Comparison of ENCODE assay signal across 21 mouse cellular contexts in genomic region chr14:33258256-33258655, GRCm38 (mm10).
"Had no signal": no experiment of that assay in that cellular context is flagged by ENCODE, and none has a peak within 500 bp of the region (broad histone marks: within the 10 kb centered on the region; RNA-seq: fewer than 3 reads in every experiment).

No protein-coding gene starts in this region.

- H3K27me3 ChIP-seq: heart, embryonic 13.5 days; heart, embryonic 15.5 days; hindbrain, embryonic 13.5 days; hindbrain, embryonic 15.5 days; limb, embryonic 13.5 days; limb, embryonic 15.5 days; liver, embryonic 12.5 days had no signal

- H3K4me3 ChIP-seq: heart, adult 2 months; heart, embryonic 13.5 days; heart, embryonic 15.5 days; hindbrain, embryonic 13.5 days; hindbrain, embryonic 15.5 days; limb, embryonic 13.5 days; limb, embryonic 15.5 days; liver, embryonic 12.5 days had no signal

- H3K4me2 ChIP-seq: heart, embryonic 11.5 days; heart, embryonic 13.5 days; heart, embryonic 15.5 days; hindbrain, embryonic 13.5 days; hindbrain, embryonic 15.5 days; limb, embryonic 13.5 days; limb, embryonic 15.5 days; liver, embryonic 12.5 days had no signal

- DNase-seq: gastrocnemius, postnatal 14 days; gastrocnemius, postnatal 36 days; heart, adult 11 months; heart, adult 2 months; heart, postnatal 14 days; heart, postnatal 36 days; kidney, adult 11 months; kidney, adult 8-10 months; kidney, postnatal 10 days; kidney, postnatal 36 days; layer of hippocampus, adult 9-11 months; layer of hippocampus, postnatal 36 days; left cerebral cortex, postnatal 4 days had no signal

- H3K36me3 ChIP-seq: heart, embryonic 13.5 days; heart, embryonic 15.5 days; hindbrain, embryonic 13.5 days; hindbrain, embryonic 15.5 days; limb, embryonic 13.5 days; limb, embryonic 15.5 days; liver, embryonic 12.5 days had no signal
